Mouse (Mus musculus): ENCODE data around the gene Hapln4. TPM values are rescaled to one million over a fixed set of nuclear protein-coding genes. Genes with fewer than 3 reads are reported as not detected.
"Not testable (repeated sequence)": the region's sequence is repeated elsewhere in the genome, so short reads cannot be mapped to it uniquely, and the experiment has no call there.

The Hapln4 gene
- polyA plus RNA-seq (2015; fragmentation: Nextera tagmentation; extraction: Ambion mirVana): not detected in 2 replicates

- H3K27ac ChIP-seq: no peak within 1 kb of the TSS
- peak within 1 kb of the TSS; percentile 79 for H3K4me2 ChIP-seq (replicated peaks)
- peaks cover 77% of the 10 kb centered on the region for H3K27me3 ChIP-seq
- H3K9me3 ChIP-seq: no peaks in the 10 kb centered on the region
- H3K4me3 ChIP-seq: peak within 1 kb of the TSS; percentile 46
- H3K9ac ChIP-seq: peak within 1 kb of the TSS; percentile 60
- no peaks in the 10 kb centered on the region for H3K36me3 ChIP-seq
- under 1% methylated on average over 26 of the region's 26 CpGs for WGBS
- no peak for ATAC-seq (ENCODE audit: low FRiP score, low read depth)
- H3K4me1 ChIP-seq: peaks cover 26% of the 10 kb centered on the region
These were observed at the start of gene Hapln4 for GRCm38 (mm10) chr8:70083285-70083684. Hapln4 (plus strand) TSS chr8:70083457.

- WGBS: 100% methylated on average over 1 of the region's 1 CpGs
- Histone ChIP-seq H3K9ac (no peak overlapping the region), H3K9me3 (no peaks in the 10 kb centered on the region), H3K4me2 (replicated peaks) (no peak overlapping the region), H3K36me3 (peaks cover 28% of the 10 kb centered on the region), H3K27ac (no peak overlapping the region), H3K27me3 (no peaks in the 10 kb centered on the region), H3K4me3 (no peak overlapping the region), H3K4me1 (peaks cover 21% of the 10 kb centered on the region)
- ATAC-seq (ENCODE audit: low FRiP score, low read depth): no peak
These were observed 45.3 kb upstream of the Hapln4 start for GRCm38 (mm10) chr8:70037994-70038393.

GRCm38 (mm10) chr8:70041885-70042546 lies 41.2 kb upstream of the Hapln4 start:
- Histone ChIP-seq H3K4me2 (replicated peaks) (peak overlapping the region; percentile 97), H3K36me3 (peaks cover 9% of the 10 kb centered on the region), H3K4me3 (peak overlapping the region; percentile 98), H3K4me1 (peaks cover 35% of the 10 kb centered on the region), H3K9ac (peak overlapping the region; percentile 97), H3K27me3 (no peaks in the 10 kb centered on the region), H3K27ac (peak overlapping the region; percentile 28; the same call in 1 of the 2 replicates), H3K9me3 (no peaks in the 10 kb centered on the region)
- ATAC-seq (ENCODE audit: low FRiP score, low read depth): peak; percentile 20; the same call in 1 of the 2 replicates
- WGBS: 1% methylated on average over 47 of the region's 47 CpGs

- H3K4me3 ChIP-seq: peak within 1 kb of the TSS; percentile 98
- ATAC-seq (ENCODE audit: low FRiP score, low read depth): peak; percentile 97
- no peaks in the 10 kb centered on the region for H3K27me3 ChIP-seq
- H3K27ac ChIP-seq: peak within 1 kb of the TSS; percentile 70
- peaks cover 3% of the 10 kb centered on the region; the same call in 1 of the 2 replicates for H3K36me3 ChIP-seq
- peak within 1 kb of the TSS; percentile 97 for H3K9ac ChIP-seq
- WGBS: under 1% methylated on average over 64 of the region's 65 CpGs
- H3K9me3 ChIP-seq: no peaks in the 10 kb centered on the region
- H3K4me2 ChIP-seq (replicated peaks): peak within 1 kb of the TSS; percentile 97
- H3K4me1 ChIP-seq: peaks cover 36% of the 10 kb centered on the region
These were observed 40.4 kb upstream of the Hapln4 start, which contains the start of the genes Mau2 and Sugp1 for GRCm38 (mm10) chr8:70042583-70043455. Mau2 (minus strand) TSS chr8:70042734. Sugp1 (plus strand) TSS chr8:70042813.

GRCm38 (mm10) chr8:70043996-70044395 lies 39.3 kb upstream of the Hapln4 start:
- peaks cover 10% of the 10 kb centered on the region for H3K36me3 ChIP-seq
- no peak for ATAC-seq (ENCODE audit: low FRiP score, low read depth)
- peak overlapping the region; percentile 97 for H3K4me2 ChIP-seq (replicated peaks)
- H3K4me1 ChIP-seq: peaks cover 39% of the 10 kb centered on the region
- H3K9ac ChIP-seq: peak overlapping the region; percentile 97; the same call in 1 of the 2 replicates
- no peaks in the 10 kb centered on the region for H3K9me3 ChIP-seq
- WGBS: 85% methylated on average over 5 of the region's 5 CpGs
- peak overlapping the region; percentile 98 for H3K4me3 ChIP-seq
- no peak overlapping the region for H3K27ac ChIP-seq
- no peaks in the 10 kb centered on the region for H3K27me3 ChIP-seq

GRCm38 (mm10) chr8:70049662-70050061 lies 33.6 kb upstream of the Hapln4 start:
- no peaks in the 10 kb centered on the region for H3K9me3 ChIP-seq
- H3K27ac ChIP-seq: no peak overlapping the region
- 0 out of 2 replicates have a peak, but pooled peaks cover 4% of the 10 kb centered on the region for H3K4me1 ChIP-seq
- H3K36me3 ChIP-seq: peaks cover 56% of the 10 kb centered on the region
- no peak overlapping the region for H3K4me3 ChIP-seq
- H3K27me3 ChIP-seq: no peaks in the 10 kb centered on the region
- no peak for ATAC-seq (ENCODE audit: low FRiP score, low read depth)
- no peak overlapping the region for H3K4me2 ChIP-seq (replicated peaks)
- no peak overlapping the region for H3K9ac ChIP-seq

GRCm38 (mm10) chr8:70050434-70050833 lies 32.8 kb upstream of the Hapln4 start:
- H3K9ac ChIP-seq; H3K4me1 ChIP-seq; H3K27me3 ChIP-seq; H3K4me3 ChIP-seq; H3K9me3 ChIP-seq; H3K27ac ChIP-seq; ATAC-seq (ENCODE audit: low FRiP score, low read depth); H3K4me2 ChIP-seq (replicated peaks): not testable (repeated sequence)
- peaks cover 64% of the 10 kb centered on the region for H3K36me3 ChIP-seq
- 92% methylated on average over 5 of the region's 5 CpGs for WGBS

- H3K36me3 ChIP-seq: peaks cover 94% of the 10 kb centered on the region
- no peak overlapping the region for H3K4me2 ChIP-seq (replicated peaks)
- WGBS: 63% methylated on average over 1 of the region's 1 CpGs
- no peak overlapping the region for H3K9ac ChIP-seq
- no peak overlapping the region for H3K4me3 ChIP-seq
- H3K4me1 ChIP-seq: no peaks in the 10 kb centered on the region
- H3K9me3 ChIP-seq: no peaks in the 10 kb centered on the region
- no peak for ATAC-seq (ENCODE audit: low FRiP score, low read depth)
- no peaks in the 10 kb centered on the region for H3K27me3 ChIP-seq
- H3K27ac ChIP-seq: no peak overlapping the region
These were observed 25.5 kb upstream of the Hapln4 start for GRCm38 (mm10) chr8:70057721-70058120.

GRCm38 (mm10) chr8:70071836-70072440 lies 11.3 kb upstream of the Hapln4 start:
- Histone ChIP-seq H3K9ac (no peak overlapping the region), H3K4me2 (replicated peaks) (peak overlapping the region; percentile 54; the same call in 1 of the 2 replicates), H3K4me1 (0 out of 2 replicates have a peak, but pooled peaks cover 9% of the 10 kb centered on the region), H3K9me3 (no peaks in the 10 kb centered on the region), H3K4me3 (no peak overlapping the region), H3K27me3 (peaks cover 13% of the 10 kb centered on the region), H3K36me3 (peaks cover 53% of the 10 kb centered on the region), H3K27ac (no peak overlapping the region)
- WGBS: 83% methylated on average over 2 of the region's 2 CpGs
- ATAC-seq (ENCODE audit: low FRiP score, low read depth): no peak

- H3K4me1 ChIP-seq: 0 out of 2 replicates have a peak, but pooled peaks cover 9% of the 10 kb centered on the region
- H3K27me3 ChIP-seq: peaks cover 13% of the 10 kb centered on the region
- peaks cover 47% of the 10 kb centered on the region for H3K36me3 ChIP-seq
- H3K27ac ChIP-seq: no peak within 1 kb of the TSS
- 11% methylated on average over 24 of the region's 27 CpGs for WGBS
- H3K9me3 ChIP-seq: no peaks in the 10 kb centered on the region
- peak within 1 kb of the TSS; percentile 54 for H3K4me2 ChIP-seq (replicated peaks)
- peak within 1 kb of the TSS; percentile 12; the same call in 1 of the 2 replicates for H3K4me3 ChIP-seq
- peak within 1 kb of the TSS; percentile 48; the same call in 1 of the 2 replicates for H3K9ac ChIP-seq
- ATAC-seq (ENCODE audit: low FRiP score, low read depth): 0 out of 2 replicates have a peak, but pooled peaks have one; percentile 50
These were observed 10.7 kb upstream of the Hapln4 start, which contains the start of gene Tm6sf2 for GRCm38 (mm10) chr8:70072441-70073069. Tm6sf2 (plus strand) TSS chr8:70072924.

GRCm38 (mm10) chr8:70073120-70073519 lies 10.1 kb upstream of the Hapln4 start:
- WGBS: 63% methylated on average over 8 of the region's 8 CpGs

More at GRCm38 (mm10) chr8:70073120-70073519, 10.1 kb upstream of the Hapln4 start:
- no peak overlapping the region for H3K4me3 ChIP-seq
- no peak for ATAC-seq (ENCODE audit: low FRiP score, low read depth)
- H3K4me1 ChIP-seq: 0 out of 2 replicates have a peak, but pooled peaks cover 9% of the 10 kb centered on the region
- peak overlapping the region; percentile 48; the same call in 1 of the 2 replicates for H3K9ac ChIP-seq
- H3K27me3 ChIP-seq: peaks cover 13% of the 10 kb centered on the region
- H3K27ac ChIP-seq: no peak overlapping the region
- H3K4me2 ChIP-seq (replicated peaks): peak overlapping the region; percentile 54
- H3K36me3 ChIP-seq: peaks cover 42% of the 10 kb centered on the region
- H3K9me3 ChIP-seq: no peaks in the 10 kb centered on the region

Measured in limb, embryonic 13.5 days (tissue).